Mouse (Mus musculus): ENCODE data around the gene Palm2. TPM values are rescaled to one million over a fixed set of nuclear protein-coding genes. Genes with fewer than 3 reads are reported as not detected.

The Palm2 gene
- polyA plus RNA-seq, 1 experiment from 2014 or later: 29.0 TPM

DNA sequence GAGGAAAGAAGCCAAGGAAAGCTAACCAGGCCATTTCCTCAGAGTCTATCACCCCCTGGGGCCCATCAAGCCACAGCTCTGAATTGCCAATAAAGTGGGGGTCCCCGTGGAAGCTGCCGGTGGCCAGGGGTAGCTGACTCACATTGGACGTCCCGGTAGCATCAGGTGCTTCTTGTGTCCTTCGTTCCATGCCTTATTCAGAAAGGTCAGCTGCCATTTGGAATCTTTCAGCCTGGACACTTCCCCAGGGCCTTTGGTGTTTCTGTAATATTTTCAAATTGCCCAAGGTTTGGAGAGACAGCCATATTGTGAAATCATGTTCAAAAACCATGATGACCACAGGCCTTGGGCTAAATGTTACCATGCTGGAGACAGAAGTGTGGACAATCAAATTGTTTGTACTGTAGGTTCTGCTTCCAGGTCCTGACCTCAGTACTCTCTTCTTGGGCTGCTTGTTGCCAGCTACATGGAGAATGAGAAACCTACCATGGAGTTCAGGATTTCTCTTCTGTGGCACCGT, 151.3 kb downstream of the Palm2 start:
- Histone ChIP-seq H3K36me3 (ENCODE audit: control insufficient read depth, insufficient read depth, low read length) (no peaks in the 10 kb centered on the region), H3K27me3 (ENCODE audit: control insufficient read depth, insufficient read depth, low read length) (no peaks in the 10 kb centered on the region), H3K9me3 (replicated peaks; ENCODE audit: control insufficient read depth, low read length) (no peaks in the 10 kb centered on the region), H3K4me2 (no peak overlapping the region), H3K9ac (ENCODE audit: low read depth, low read length) (no peak overlapping the region), H3K27ac (ENCODE audit: low read depth, low read length) (peak overlapping the region; percentile 51; the same call in 1 of the 2 replicates), H3K4me3 (ENCODE audit: low read depth, low read length) (no peak overlapping the region), H3K4me1 (ENCODE audit: control insufficient read depth, insufficient read depth, low read length) (peaks cover 42% of the 10 kb centered on the region)
- WGBS (ENCODE audit: insufficient replicate concordance): 74% methylated on average over 6 of the region's 6 CpGs
- no peak for ATAC-seq (replicated peaks; ENCODE audit: insufficient number of reproducible peaks, low FRiP score, low TSS enrichment)

DNA sequence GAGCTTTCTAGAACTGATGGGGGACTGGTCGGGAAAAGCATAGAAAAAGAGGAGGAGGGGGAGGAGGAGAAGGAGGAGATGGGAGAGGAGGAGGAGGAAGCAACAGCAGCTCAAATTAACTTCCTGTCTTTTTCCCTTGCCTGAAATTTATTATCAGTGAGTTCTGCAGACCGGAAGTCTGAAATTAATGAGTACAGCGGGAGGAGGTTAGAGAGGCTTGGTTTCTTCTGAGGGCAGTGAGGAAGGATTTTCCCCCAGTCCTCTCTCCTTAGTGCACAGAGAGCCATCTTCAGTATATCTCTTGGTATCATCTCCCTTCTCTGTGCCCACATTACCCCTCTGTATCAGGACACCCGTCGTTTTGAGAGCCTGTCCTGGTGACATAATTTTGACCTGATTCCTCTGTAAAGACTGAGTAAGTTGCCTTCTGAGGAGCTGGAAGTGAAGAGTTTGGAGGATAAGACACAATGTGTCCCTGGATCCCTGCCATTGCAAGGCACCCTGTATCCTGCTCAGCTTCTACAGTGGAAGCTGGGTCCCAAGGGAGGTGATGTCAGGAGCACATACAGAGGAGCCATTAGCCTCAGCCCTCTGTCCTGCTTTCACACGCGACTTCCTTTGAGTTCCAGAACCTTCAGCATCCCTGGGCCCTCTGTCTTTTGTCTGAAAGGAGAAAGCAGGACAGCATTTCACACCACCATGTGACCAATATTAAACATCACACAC, 153.0 kb downstream of the Palm2 start:
- peak overlapping the region; percentile 78 for H3K27ac ChIP-seq (ENCODE audit: low read depth, low read length)
- no peaks in the 10 kb centered on the region for H3K36me3 ChIP-seq (ENCODE audit: control insufficient read depth, insufficient read depth, low read length)
- H3K4me1 ChIP-seq (ENCODE audit: control insufficient read depth, insufficient read depth, low read length): peaks cover 53% of the 10 kb centered on the region
- ATAC-seq (replicated peaks; ENCODE audit: insufficient number of reproducible peaks, low FRiP score, low TSS enrichment): no peak
- H3K27me3 ChIP-seq (ENCODE audit: control insufficient read depth, insufficient read depth, low read length): no peaks in the 10 kb centered on the region
- peak overlapping the region; percentile 19; the same call in 1 of the 2 replicates for H3K4me2 ChIP-seq
- no peaks in the 10 kb centered on the region for H3K9me3 ChIP-seq (replicated peaks; ENCODE audit: control insufficient read depth, low read length)
- WGBS (ENCODE audit: insufficient replicate concordance): 49% methylated on average over 7 of the region's 7 CpGs
- H3K4me3 ChIP-seq (ENCODE audit: low read depth, low read length): no peak overlapping the region
- peak overlapping the region; percentile 28; the same call in 1 of the 2 replicates for H3K9ac ChIP-seq (ENCODE audit: low read depth, low read length)

DNA sequence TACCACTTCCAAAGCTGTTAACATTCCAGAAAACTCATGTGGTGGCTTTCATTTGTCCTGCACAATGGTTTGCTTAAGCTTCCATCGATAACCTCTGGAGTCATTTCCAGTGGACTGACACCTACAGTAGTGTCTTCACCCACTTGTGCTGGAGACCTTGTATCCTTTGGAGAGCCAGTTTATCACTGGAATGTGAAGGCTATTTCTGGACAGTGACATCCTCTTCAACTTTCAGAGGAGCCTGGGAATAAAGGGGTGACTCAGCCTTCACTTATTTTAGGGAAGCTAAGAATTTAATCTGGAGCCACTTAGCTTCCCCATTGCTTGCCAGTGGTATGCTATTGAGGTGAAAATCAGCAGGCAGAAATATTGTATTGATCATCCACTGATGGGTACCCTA, 154.3 kb downstream of the Palm2 start:
- ATAC-seq (replicated peaks; ENCODE audit: insufficient number of reproducible peaks, low FRiP score, low TSS enrichment): peak; percentile 76
- Histone ChIP-seq H3K4me1 (ENCODE audit: control insufficient read depth, insufficient read depth, low read length) (peaks cover 61% of the 10 kb centered on the region), H3K4me2 (peak overlapping the region; percentile 7; the same call in 1 of the 2 replicates)

DNA sequence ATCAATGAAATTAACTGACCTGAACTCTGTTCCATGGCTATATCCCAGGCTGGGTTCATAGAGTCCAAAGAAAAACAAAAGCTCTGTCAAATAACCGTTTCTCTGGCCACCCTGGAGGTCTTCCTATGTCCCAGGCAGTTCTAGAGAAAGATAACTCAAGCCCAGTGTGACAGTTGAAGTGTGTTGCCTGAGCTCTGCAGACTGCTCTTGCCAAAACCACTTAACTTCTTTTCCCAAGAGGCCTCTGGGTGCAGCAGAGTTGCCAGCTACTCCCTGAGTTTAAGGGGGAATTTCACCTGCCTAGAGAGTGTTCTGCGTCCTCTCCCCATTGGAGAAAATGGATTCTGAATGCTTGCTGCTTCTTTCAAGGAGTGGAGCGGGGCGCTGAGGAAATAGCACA, 158.7 kb downstream of the Palm2 start:
- Histone ChIP-seq H3K9ac (ENCODE audit: low read depth, low read length) (no peak overlapping the region), H3K27ac (ENCODE audit: low read depth, low read length) (peak overlapping the region; percentile 3; the same call in 1 of the 2 replicates), H3K9me3 (replicated peaks; ENCODE audit: control insufficient read depth, low read length) (no peaks in the 10 kb centered on the region), H3K4me1 (ENCODE audit: control insufficient read depth, insufficient read depth, low read length) (peaks cover 51% of the 10 kb centered on the region), H3K4me2 (no peak overlapping the region), H3K36me3 (ENCODE audit: control insufficient read depth, insufficient read depth, low read length) (no peaks in the 10 kb centered on the region), H3K27me3 (ENCODE audit: control insufficient read depth, insufficient read depth, low read length) (no peaks in the 10 kb centered on the region), H3K4me3 (ENCODE audit: low read depth, low read length) (no peak overlapping the region)
- 67% methylated on average over 4 of the region's 4 CpGs for WGBS (ENCODE audit: insufficient replicate concordance)
- no peak for ATAC-seq (replicated peaks; ENCODE audit: insufficient number of reproducible peaks, low FRiP score, low TSS enrichment)

More for the DNA sequence above, 154.3 kb downstream of the Palm2 start:
- Histone ChIP-seq H3K27me3 (ENCODE audit: control insufficient read depth, insufficient read depth, low read length) (no peaks in the 10 kb centered on the region), H3K4me3 (ENCODE audit: low read depth, low read length) (no peak overlapping the region), H3K9ac (ENCODE audit: low read depth, low read length) (no peak overlapping the region), H3K27ac (ENCODE audit: low read depth, low read length) (peak overlapping the region; percentile 78), H3K36me3 (ENCODE audit: control insufficient read depth, insufficient read depth, low read length) (no peaks in the 10 kb centered on the region), H3K9me3 (replicated peaks; ENCODE audit: control insufficient read depth, low read length) (no peaks in the 10 kb centered on the region)
- 58% methylated on average over 1 of the region's 1 CpGs for WGBS (ENCODE audit: insufficient replicate concordance)

DNA sequence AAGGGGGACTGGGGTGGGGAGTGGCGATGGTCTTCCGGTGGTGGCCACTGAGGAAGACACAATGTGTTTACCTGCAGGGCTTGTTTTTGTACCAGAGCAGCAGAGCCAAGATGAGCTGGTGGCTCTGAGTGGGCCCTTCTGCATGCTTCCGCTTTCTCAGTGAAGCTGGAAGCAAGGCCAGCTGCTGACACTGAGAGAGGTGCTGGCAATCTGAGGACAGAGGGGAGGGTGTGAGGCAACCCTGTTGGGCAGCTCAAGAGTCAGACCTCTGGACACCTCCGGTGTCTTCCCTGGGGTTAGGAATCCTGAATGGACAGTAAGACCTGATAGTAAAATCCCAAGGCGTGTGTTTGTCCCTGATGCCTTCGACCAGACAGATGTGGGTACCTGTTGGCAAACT, 165.9 kb downstream of the Palm2 start:
- no peak overlapping the region for H3K4me2 ChIP-seq
- ATAC-seq (replicated peaks; ENCODE audit: insufficient number of reproducible peaks, low FRiP score, low TSS enrichment): no peak
- peaks cover 62% of the 10 kb centered on the region for H3K4me1 ChIP-seq (ENCODE audit: control insufficient read depth, insufficient read depth, low read length)
- H3K27me3 ChIP-seq (ENCODE audit: control insufficient read depth, insufficient read depth, low read length): no peaks in the 10 kb centered on the region
- H3K36me3 ChIP-seq (ENCODE audit: control insufficient read depth, insufficient read depth, low read length): no peaks in the 10 kb centered on the region
- H3K4me3 ChIP-seq (ENCODE audit: low read depth, low read length): no peak overlapping the region
- H3K9ac ChIP-seq (ENCODE audit: low read depth, low read length): no peak overlapping the region
- H3K9me3 ChIP-seq (replicated peaks; ENCODE audit: control insufficient read depth, low read length): no peaks in the 10 kb centered on the region
- H3K27ac ChIP-seq (ENCODE audit: low read depth, low read length): 0 out of 2 replicates have a peak overlapping the region, but pooled peaks have one; percentile 8
- 80% methylated on average over 6 of the region's 6 CpGs for WGBS (ENCODE audit: insufficient replicate concordance)

DNA sequence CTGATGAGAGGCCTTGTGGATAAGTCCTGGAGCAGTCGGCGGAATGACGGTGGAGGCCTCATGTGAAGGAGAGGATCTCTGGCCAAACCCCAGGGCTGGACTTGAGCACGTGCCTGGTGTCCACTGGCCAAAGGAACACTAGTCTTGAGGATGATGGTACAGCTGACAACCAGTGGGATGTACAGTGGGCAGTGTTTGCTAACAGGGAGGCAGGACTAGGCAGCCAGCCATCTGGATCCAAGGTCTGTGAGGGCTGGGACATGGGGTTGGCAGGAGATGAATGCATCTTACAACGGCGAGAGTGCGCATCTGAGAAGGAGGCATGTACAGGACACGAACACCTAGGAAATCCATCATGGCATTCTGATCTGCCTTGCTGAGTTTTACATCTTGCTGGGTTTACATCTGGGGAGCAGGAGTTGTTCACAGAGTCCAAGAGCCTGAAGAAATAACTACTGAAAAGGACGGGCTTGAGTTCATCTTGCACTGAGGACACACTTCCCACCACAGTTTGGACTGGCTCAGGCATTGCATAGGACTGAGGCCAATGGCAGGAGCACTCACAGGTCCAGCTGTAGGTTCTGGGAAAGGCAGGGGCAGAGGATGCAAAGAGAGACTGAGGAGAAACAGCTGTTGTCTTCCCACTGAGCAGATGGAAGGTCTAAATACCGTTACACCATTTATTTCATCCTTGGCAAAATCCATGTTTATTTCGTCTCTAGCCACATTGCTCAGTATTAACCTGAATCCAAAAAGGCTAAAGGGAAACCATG, 166.8 kb downstream of the Palm2 start:
- 0 out of 2 replicates have a peak, but pooled peaks have one; percentile 29 for ATAC-seq (replicated peaks; ENCODE audit: insufficient number of reproducible peaks, low FRiP score, low TSS enrichment)
- H3K4me1 ChIP-seq (ENCODE audit: control insufficient read depth, insufficient read depth, low read length): peaks cover 61% of the 10 kb centered on the region

DNA sequence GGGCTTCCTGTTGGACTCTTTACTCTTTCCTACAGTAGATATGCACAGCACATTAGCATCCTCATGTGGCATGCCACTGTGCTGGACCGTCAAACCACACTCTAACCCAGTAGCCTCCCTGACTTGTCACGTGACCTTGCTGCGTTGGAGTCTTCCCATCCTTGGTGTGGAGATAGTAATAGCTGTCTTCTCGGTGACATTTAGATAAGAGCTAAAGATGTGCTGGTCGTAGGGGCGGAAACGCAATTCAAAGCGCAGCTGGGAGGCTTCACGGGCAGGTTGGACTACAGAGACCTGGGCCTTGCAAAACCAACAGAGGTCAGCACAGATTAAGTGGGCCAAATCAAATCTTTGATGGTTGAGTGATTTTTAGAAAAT, 167.4 kb downstream of the Palm2 start:
- ATAC-seq (replicated peaks; ENCODE audit: insufficient number of reproducible peaks, low FRiP score, low TSS enrichment): no peak
- Histone ChIP-seq H3K4me2 (no peak overlapping the region), H3K4me1 (ENCODE audit: control insufficient read depth, insufficient read depth, low read length) (peaks cover 62% of the 10 kb centered on the region), H3K36me3 (ENCODE audit: control insufficient read depth, insufficient read depth, low read length) (no peaks in the 10 kb centered on the region), H3K9ac (ENCODE audit: low read depth, low read length) (0 out of 2 replicates have a peak overlapping the region, but pooled peaks have one; percentile 46), H3K4me3 (ENCODE audit: low read depth, low read length) (no peak overlapping the region), H3K27ac (ENCODE audit: low read depth, low read length) (0 out of 2 replicates have a peak overlapping the region, but pooled peaks have one; percentile 46), H3K9me3 (replicated peaks; ENCODE audit: control insufficient read depth, low read length) (no peaks in the 10 kb centered on the region), H3K27me3 (ENCODE audit: control insufficient read depth, insufficient read depth, low read length) (no peaks in the 10 kb centered on the region)
- 32% methylated on average over 9 of the region's 9 CpGs for WGBS (ENCODE audit: insufficient replicate concordance)

More for the DNA sequence above, 166.8 kb downstream of the Palm2 start:
- H3K9ac ChIP-seq (ENCODE audit: low read depth, low read length): no peak overlapping the region
- H3K27me3 ChIP-seq (ENCODE audit: control insufficient read depth, insufficient read depth, low read length): no peaks in the 10 kb centered on the region
- no peak overlapping the region for H3K4me3 ChIP-seq (ENCODE audit: low read depth, low read length)
- no peak overlapping the region for H3K4me2 ChIP-seq
- 0 out of 2 replicates have a peak overlapping the region, but pooled peaks have one; percentile 46 for H3K27ac ChIP-seq (ENCODE audit: low read depth, low read length)
- WGBS (ENCODE audit: insufficient replicate concordance): 83% methylated on average over 11 of the region's 11 CpGs
- H3K36me3 ChIP-seq (ENCODE audit: control insufficient read depth, insufficient read depth, low read length): no peaks in the 10 kb centered on the region
- no peaks in the 10 kb centered on the region for H3K9me3 ChIP-seq (replicated peaks; ENCODE audit: control insufficient read depth, low read length)

DNA sequence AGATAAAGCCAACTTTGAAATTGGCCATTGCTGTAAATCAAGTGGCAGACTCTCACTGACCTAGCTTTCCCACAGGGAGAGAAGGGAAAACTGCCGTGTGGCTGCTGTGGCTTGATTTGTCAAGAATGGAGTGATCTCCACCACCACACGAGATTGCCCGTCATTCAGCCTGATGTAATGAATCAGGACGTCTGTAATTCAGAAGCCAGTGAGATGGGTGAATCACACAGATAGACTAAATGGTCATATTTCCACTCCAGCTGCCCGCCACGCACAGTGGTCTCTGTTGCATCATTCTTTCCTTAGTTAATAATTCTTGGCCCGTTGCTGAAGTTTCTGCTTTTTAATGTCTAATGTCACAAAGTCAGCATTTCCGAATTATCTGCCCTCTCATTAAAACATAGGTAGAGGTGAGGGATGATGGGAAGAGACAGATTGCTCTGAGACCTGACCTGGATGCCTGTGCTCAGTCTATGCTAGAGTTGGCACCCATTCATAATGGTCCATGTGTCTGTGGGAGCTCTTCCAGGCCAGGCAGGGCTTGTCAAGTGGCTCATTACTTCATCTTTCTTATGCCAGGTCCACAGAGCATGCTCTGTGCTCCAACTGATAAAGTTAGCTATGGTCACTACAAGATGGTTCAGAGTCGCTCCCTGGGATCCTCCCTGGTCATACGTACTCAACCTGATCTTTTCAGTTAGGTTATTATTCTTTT, 168.0 kb downstream of the Palm2 start:
- Histone ChIP-seq H3K4me3 (ENCODE audit: low read depth, low read length) (no peak overlapping the region), H3K4me1 (ENCODE audit: control insufficient read depth, insufficient read depth, low read length) (peaks cover 65% of the 10 kb centered on the region), H3K9me3 (replicated peaks; ENCODE audit: control insufficient read depth, low read length) (no peaks in the 10 kb centered on the region), H3K36me3 (ENCODE audit: control insufficient read depth, insufficient read depth, low read length) (no peaks in the 10 kb centered on the region), H3K9ac (ENCODE audit: low read depth, low read length) (no peak overlapping the region), H3K4me2 (no peak overlapping the region), H3K27ac (ENCODE audit: low read depth, low read length) (peak overlapping the region; percentile 7; the same call in 1 of the 2 replicates), H3K27me3 (ENCODE audit: control insufficient read depth, insufficient read depth, low read length) (no peaks in the 10 kb centered on the region)
- WGBS (ENCODE audit: insufficient replicate concordance): 67% methylated on average over 10 of the region's 10 CpGs
- no peak for ATAC-seq (replicated peaks; ENCODE audit: insufficient number of reproducible peaks, low FRiP score, low TSS enrichment)
